Mouse (Mus musculus): ENCODE results near the gene Gsdma2.

Gene Gsdma2

DNA sequence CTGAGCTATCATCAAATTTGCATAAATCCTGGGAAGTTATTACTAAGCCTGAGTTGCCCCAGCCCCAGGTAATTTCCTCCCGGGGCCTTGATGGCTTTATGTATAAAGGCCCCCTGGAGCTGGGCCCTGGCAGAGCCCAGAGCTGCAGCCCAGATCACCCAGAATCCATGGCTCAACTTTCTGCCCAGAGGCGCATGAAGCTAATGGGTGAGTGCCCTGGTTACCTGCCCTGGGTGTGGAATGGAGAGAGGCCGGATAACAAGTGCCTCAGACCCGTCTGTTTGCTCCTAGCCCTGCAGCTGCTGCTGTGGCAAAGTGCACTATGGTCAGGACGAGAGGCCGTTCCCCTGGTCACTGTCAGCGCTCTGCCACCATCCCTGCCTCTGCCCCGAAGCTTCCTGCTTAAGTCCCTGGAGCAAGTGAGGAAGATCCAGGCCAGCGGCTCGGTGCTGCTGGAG is 54.7 kb downstream of the Gsdma2 start, which contains the start of gene Csf3:
Csf3 (plus strand) TSS at position 51 of the 458 bp plus-strand sequence.
- DNase-seq (ENCODE audit: low spot score) = no peak

DNA sequence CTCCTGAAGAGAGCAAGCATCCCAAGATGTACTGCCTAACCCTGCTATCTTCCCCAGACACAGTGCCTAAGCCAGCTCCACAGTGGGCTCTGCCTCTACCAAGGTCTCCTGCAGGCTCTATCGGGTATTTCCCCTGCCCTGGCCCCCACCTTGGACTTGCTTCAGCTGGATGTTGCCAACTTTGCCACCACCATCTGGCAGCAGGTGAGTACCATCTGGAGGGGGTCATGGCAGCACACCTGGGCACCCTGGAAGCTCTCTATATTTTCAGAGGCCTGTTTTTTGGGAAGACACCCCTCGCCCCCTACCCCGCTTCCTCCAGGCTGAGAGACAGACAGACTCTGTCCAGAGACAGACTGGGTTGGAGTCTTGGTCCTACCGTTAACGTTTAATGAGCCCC is 55.8 kb downstream of the Gsdma2 start:
- DNase-seq (ENCODE audit: low spot score) = no peak

DNA sequence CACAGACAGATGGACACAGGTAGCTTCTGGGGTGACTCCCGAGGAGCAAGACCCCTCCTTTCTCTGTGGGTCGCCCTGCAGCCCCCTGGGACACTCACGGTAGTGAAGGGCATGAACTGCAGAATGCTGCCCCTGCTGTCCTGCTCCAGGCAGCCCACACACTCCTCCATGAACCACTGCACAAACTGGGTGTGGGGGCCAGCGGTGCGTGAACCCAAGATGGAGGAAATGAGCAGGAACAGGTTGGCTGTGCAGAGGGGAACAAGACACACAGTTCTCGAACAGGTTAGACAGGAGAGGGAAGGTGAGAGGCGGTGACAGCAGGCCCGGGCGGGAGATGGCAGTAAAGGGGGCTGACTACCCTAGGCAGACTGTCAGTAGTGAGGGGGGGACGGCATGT is 58.5 kb downstream of the Gsdma2 start:
- no peak for DNase-seq (ENCODE audit: low spot score)
